Mouse (Mus musculus) midbrain, embryonic 11.5 days (tissue): Measurements from ENCODE around the gene Zfp335. TPM values are rescaled to one million over a fixed set of nuclear protein-coding genes. Genes with fewer than 3 reads are reported as not detected.

Experiments used
- ATAC-seq: fragments of 200-750 bp; cut with Nextera tagmentation; 2 replicates; pipeline ENCODE4 v1.8.0; 2017; ENCODE audit warnings: moderate TSS enrichment, moderate library complexity; ENCODE audit not compliant: low FRiP score
- DNase-seq: peaks from one replicate; pipeline ENCODE4 v3.0.0; 2015; ENCODE audit warnings: low spot score; ENCODE audit errors: missing footprints
- H3K27ac ChIP-seq: fragments of 300-500 bp; sonication (generic); 2 replicates; pipeline ENCODE4 v1.5.1; 2014; ENCODE audit warnings: low read depth, low read length
- H3K27me3 ChIP-seq: fragments of 300-500 bp; sonication (generic); 2 replicates; pipeline ENCODE4 v1.6.1; 2014; ENCODE audit warnings: mild to moderate bottlenecking, low read length, moderate library complexity, mixed read lengths; ENCODE audit not compliant: control insufficient read depth, insufficient read depth
- H3K36me3 ChIP-seq: fragments of 300-500 bp; sonication (generic); 2 replicates; pipeline ENCODE4 v1.6.1; 2014; ENCODE audit warnings: mild to moderate bottlenecking, low read length, moderate library complexity, mixed read lengths; ENCODE audit not compliant: control insufficient read depth, insufficient read depth
- H3K4me1 ChIP-seq: fragments of 300-500 bp; sonication (generic); 2 replicates; pipeline ENCODE4 v1.6.1; 2014; ENCODE audit warnings: low read length; ENCODE audit not compliant: control insufficient read depth, insufficient read depth
- H3K4me2 ChIP-seq: fragments of 300-500 bp; sonication (generic); 2 replicates; pipeline ENCODE4 v1.6.1; 2014; ENCODE audit warnings: mild to moderate bottlenecking, moderate library complexity
- H3K4me3 ChIP-seq: fragments of 300-500 bp; sonication (generic); 2 replicates; pipeline ENCODE4 v1.5.1; 2014; ENCODE audit warnings: low read depth, low read length
- H3K9ac ChIP-seq: fragments of 300-500 bp; sonication (generic); 2 replicates; pipeline ENCODE4 v1.6.1; 2014; ENCODE audit warnings: low read length
- H3K9me3 ChIP-seq: fragments of 300-500 bp; sonication (generic); 2 replicates; pipeline ENCODE4 v1.6.1; 2016; ENCODE audit warnings: low read length; ENCODE audit not compliant: control insufficient read depth
- WGBS: fragments of 180-500 bp; shearing (Covaris S2); extraction: QIAGEN DNeasy Blood & Tissue Kit; methylation state at CpG from one replicate; pipeline ENCODE4 v1.1.7; 2014; 5-methylcytosine and 5-hydroxymethylcytosine counted together
- polyA plus RNA-seq: library from polyadenylated mRNA; unstranded; fragments of >200 nt; fragmentation: Nextera tagmentation; extraction: Ambion mirVana; gene quantifications from 2 replicates; pipeline ENCODE4 v1.2.1, GENCODE M21; 2014

Gene Zfp335
- polyA plus RNA-seq, 1 experiment from 2014 or later: 8.8 TPM

DNA sequence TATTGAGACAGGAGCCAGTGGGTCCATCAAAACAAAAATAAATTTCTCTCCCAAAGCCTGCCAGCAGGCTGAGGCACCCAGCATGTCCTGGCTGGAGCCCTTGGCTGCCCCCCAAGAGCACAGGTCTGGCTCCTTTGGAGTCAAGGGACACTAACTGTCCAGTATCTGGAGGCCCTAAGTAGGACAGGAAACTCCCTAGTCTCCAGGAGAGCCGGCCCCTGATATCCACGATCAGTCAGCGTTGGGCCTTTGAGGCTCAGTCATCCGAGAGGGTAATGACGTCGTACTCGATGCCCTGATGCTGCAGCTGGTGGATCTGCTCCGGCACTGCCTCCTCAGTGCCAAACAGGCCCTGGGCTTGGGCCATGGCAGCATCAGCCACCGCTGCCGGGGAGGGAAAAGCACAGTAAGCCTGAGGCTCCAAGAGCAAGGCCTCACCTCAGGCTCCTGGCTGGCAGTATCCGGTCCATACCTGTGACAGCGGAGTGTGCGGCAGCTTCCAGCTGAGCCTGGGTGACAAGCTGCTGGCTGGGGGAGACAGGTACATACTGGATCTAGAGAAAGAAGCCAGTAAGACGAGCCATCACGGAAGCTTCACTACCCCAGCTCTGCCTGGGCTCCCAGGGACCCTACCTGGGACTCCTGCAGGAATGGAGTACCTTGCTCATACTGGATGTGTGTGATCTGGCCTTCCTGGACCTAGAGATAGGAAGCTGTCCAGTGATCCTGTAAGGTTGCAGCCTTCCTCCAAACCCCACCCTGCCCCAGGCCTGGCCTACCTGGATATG is 19.5 kb downstream of the Zfp335 start:
- Histone ChIP-seq H3K4me2 (no peak overlapping the region), H3K27ac (no peak overlapping the region), H3K9ac (no peak overlapping the region), H3K4me3 (no peak overlapping the region), H3K27me3 (no peaks in the 10 kb centered on the region), H3K9me3 (no peaks in the 10 kb centered on the region), H3K36me3 (peaks cover 50% of the 10 kb centered on the region), H3K4me1 (no peaks in the 10 kb centered on the region)
- WGBS: 88% methylated on average over 15 of the region's 15 CpGs
- DNase-seq (peak; percentile 79), ATAC-seq (no peak)

DNA sequence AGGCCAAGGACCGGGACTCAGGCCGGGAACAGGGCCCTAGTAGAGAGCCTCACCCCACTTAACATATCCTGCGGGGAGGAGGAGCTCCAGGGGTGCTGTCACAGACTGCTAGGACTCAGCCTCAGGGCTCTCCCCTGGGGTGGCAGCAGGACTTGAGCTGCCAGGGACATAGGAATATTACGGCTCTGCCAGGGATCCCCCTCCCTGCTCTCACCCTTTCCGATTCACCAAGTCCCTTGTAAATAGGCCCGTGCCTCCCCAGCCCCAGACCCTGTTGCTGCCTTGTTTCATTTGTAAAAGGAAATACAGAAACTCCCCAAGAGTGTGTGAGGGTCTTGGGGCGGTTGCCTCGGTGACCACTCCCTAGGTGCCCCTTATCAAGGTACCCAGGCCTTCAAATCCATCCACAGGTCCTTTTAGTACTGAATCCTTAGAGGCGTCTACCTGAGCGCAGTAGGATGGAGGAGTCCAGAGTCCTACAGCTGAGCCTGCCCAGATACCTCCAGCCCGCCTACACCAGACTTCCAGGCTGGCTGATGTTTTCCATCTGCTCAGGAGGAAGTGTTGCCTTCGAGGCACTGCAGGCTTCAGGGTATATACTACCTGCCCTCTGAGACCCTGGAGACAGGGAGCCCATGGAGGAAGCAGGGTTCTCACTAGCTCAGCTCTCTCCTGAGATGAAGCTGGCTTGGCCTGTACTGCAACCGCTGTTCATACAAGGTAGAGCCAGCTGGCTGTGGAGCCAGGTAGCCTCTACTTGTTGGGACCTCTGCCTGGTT is 20.3 kb downstream of the Zfp335 start:
- Histone ChIP-seq H3K27ac (no peak overlapping the region), H3K9ac (no peak overlapping the region), H3K4me1 (no peaks in the 10 kb centered on the region), H3K4me2 (no peak overlapping the region), H3K4me3 (no peak overlapping the region), H3K9me3 (no peaks in the 10 kb centered on the region), H3K36me3 (peaks cover 50% of the 10 kb centered on the region), H3K27me3 (no peaks in the 10 kb centered on the region)
- ATAC-seq (no peak), DNase-seq (peak; percentile 77)
- 89% methylated on average over 13 of the region's 13 CpGs for WGBS

DNA sequence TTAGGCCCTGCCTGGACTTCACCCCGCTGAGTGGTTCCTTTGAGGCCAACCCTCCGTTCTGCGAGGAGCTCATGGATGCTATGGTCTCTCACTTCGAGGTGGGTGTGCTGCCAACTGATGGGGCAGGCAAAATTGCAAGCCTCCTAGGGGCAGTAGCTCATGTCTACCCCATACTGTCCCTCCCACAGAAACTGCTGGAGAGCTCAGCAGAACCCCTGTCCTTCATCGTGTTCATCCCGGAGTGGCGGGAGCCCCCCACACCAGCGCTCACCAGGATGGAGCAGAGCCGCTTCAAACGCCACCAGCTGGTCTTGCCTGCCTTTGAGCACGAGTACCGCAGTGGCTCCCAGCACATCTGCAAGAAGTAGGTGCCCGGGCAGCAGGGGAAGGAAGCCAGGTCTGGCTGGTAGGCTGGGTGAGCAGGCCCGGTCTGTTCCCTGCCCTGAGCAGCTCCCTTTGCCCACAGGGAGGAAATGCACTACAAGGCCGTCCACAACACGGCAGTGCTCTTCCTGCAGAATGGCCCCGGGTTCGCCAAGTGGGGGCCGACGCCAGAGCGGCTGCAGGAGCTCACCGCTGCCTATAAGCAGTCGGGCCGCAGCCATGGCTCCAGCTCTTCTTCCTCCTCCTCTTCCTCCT is 21.0 kb downstream of the Zfp335 start:
- Histone ChIP-seq H3K9ac (no peak overlapping the region), H3K4me1 (no peaks in the 10 kb centered on the region), H3K27me3 (no peaks in the 10 kb centered on the region), H3K27ac (no peak overlapping the region), H3K36me3 (peaks cover 47% of the 10 kb centered on the region), H3K4me3 (no peak overlapping the region), H3K4me2 (no peak overlapping the region), H3K9me3 (no peaks in the 10 kb centered on the region)
- ATAC-seq (no peak), DNase-seq (peak; percentile 75)
- 92% methylated on average over 24 of the region's 24 CpGs for WGBS

DNA sequence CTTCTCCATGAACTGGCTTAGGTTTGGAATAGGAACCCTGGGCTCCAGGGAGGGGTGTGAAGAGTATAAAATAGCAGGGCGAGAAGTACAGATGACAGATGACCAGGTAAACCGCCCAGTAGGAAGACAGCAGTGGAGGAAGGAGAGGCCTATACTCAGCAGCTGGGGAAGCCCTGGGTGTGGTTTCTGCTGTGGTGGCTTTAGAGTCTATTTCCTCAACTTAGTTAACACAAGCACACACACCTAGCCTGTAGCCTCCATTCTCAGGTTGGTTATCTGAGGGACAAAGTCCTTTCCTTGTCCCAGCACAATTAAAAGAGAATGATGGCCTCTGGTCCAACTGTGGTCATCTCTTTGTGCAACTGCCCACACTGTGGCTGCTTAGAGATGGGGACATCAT is 21.6 kb downstream of the Zfp335 start:
- Histone ChIP-seq H3K4me1 (no peaks in the 10 kb centered on the region), H3K4me3 (no peak overlapping the region), H3K27ac (no peak overlapping the region), H3K9me3 (no peaks in the 10 kb centered on the region), H3K9ac (no peak overlapping the region), H3K27me3 (no peaks in the 10 kb centered on the region), H3K4me2 (no peak overlapping the region), H3K36me3 (peaks cover 45% of the 10 kb centered on the region)
- DNase-seq (no peak), ATAC-seq (no peak)
- WGBS: 90% methylated on average over 2 of the region's 2 CpGs

DNA sequence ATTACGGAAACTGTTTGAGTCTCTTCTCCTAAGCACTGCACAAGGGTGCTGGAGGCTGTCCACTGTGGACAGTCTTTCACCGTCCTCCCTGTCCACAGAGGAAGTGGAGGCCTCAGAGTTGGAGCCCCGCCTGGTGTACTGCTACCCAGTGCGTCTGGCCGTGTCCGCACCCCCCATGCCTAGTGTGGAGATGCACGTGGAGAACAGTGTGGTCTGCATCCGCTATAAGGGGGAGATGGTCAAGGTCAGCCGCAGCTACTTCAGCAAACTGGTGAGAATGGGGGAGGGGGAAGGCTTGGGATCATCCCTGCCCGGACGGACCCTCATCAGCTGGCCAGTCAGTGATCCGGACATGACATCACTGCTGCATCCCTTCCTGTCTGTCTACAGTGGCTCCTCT is 22.6 kb downstream of the Zfp335 start:
- H3K9ac ChIP-seq: no peak overlapping the region
- no peak for ATAC-seq
- no peaks in the 10 kb centered on the region for H3K4me1 ChIP-seq
- WGBS: 91% methylated on average over 12 of the region's 12 CpGs
- peaks cover 45% of the 10 kb centered on the region for H3K36me3 ChIP-seq
- H3K27ac ChIP-seq: no peak overlapping the region
- no peak overlapping the region for H3K4me3 ChIP-seq
- no peak for DNase-seq
- no peak overlapping the region for H3K4me2 ChIP-seq
- H3K9me3 ChIP-seq: no peaks in the 10 kb centered on the region
- no peaks in the 10 kb centered on the region for H3K27me3 ChIP-seq

DNA sequence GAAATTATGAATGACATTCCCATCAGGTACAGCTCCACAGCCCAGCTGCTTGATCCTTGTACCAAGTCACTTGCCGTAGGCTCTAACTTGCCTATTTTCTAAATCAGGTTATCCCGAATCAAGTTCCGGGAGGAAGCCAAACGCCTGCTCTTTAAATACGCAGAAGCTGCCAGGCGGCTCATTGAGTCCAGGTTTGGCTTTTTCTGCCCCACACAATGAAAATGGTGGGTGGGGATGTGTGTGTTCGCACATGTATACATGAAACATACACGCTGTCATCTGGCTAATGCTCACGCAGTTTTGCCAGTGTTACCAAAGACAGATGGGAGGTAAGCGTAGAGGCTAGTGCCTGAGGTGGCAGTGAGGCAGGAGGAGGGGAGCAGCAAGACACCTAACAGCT is 24.9 kb downstream of the Zfp335 start:
- Histone ChIP-seq H3K9ac (no peak overlapping the region), H3K4me3 (no peak overlapping the region), H3K9me3 (no peaks in the 10 kb centered on the region), H3K4me1 (no peaks in the 10 kb centered on the region; the same call in 1 of the 2 replicates), H3K36me3 (peaks cover 35% of the 10 kb centered on the region), H3K27me3 (no peaks in the 10 kb centered on the region), H3K27ac (no peak overlapping the region), H3K4me2 (no peak overlapping the region)
- 94% methylated on average over 10 of the region's 10 CpGs for WGBS
- no peak for DNase-seq
- ATAC-seq: no peak

DNA sequence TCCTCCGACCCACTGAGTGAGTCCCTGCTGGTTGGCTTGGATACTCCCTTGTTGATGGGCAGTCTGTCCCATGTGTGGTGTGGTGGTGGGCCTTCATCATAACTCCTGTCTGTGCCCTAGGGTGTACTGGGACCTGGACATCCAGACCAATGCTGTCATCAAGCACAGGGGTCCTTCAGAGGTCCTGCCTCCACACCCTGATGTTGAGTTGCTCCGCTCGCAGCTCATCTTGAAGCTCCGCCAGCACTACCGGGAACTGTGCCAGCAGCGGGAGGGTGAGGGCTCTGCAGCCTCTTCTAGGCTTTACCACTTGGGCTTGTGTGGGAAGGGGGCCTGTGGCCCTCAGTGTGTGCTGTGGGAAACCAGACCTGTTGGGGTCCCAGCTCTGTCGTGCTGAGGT is 25.8 kb downstream of the Zfp335 start:
- H3K9ac ChIP-seq: no peak overlapping the region

DNA sequence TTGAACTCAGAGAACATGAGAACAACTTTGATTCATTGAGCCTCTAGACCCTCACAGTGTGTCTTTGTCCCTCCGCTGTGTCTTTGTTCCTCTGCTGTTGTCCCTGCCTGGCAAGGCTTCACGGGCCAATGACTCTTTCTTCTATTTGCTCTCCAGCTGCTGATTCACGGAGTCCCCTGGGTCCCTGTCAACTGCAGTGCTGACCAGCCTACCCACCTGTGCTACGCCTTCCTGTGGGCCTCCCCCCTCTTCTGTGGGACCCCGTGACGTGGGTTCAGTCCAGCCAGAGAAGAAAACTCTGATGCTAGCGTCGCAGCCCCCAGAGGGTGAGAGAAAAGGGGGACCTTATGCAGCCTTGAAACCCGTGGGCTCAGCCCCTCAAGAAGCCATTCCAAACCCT is 28.9 kb downstream of the Zfp335 start:
- Histone ChIP-seq H3K9me3 (no peaks in the 10 kb centered on the region), H3K4me3 (no peak overlapping the region), H3K27me3 (no peaks in the 10 kb centered on the region), H3K36me3 (peaks cover 16% of the 10 kb centered on the region), H3K9ac (peak overlapping the region; percentile 31; the same call in 1 of the 2 replicates), H3K27ac (peak overlapping the region; percentile 22), H3K4me2 (no peak overlapping the region), H3K4me1 (peaks cover 8% of the 10 kb centered on the region; the same call in 1 of the 2 replicates)
- no peak for ATAC-seq
- no peak for DNase-seq
- 44% methylated on average over 9 of the region's 9 CpGs for WGBS

More for the DNA sequence above, 25.8 kb downstream of the Zfp335 start:
- DNase-seq (no peak), ATAC-seq (no peak)
- Histone ChIP-seq H3K4me1 (no peaks in the 10 kb centered on the region; the same call in 1 of the 2 replicates), H3K4me3 (no peak overlapping the region), H3K4me2 (no peak overlapping the region), H3K27ac (no peak overlapping the region), H3K9me3 (no peaks in the 10 kb centered on the region), H3K36me3 (peaks cover 31% of the 10 kb centered on the region), H3K27me3 (no peaks in the 10 kb centered on the region)
- 95% methylated on average over 7 of the region's 7 CpGs for WGBS
